Mouse (Mus musculus) embryonic facial prominence, embryonic 11.5 days (tissue): ENCODE data around the gene Defa20. TPM values are rescaled to one million over a fixed set of nuclear protein-coding genes. Genes with fewer than 3 reads are reported as not detected.
"Not testable (repeated sequence)": the region's sequence is repeated elsewhere in the genome, so short reads cannot be mapped to it uniquely, and the experiment has no call there.

Experiments
- ATAC-seq: fragments of 200-750 bp; cut with Nextera tagmentation; replicated peaks from 2 replicates; pipeline ENCODE4 v1.8.0; 2017; ENCODE audit warnings: low read depth; ENCODE audit not compliant: insufficient number of reproducible peaks, low FRiP score, low TSS enrichment
- DNase-seq: peaks from one replicate; pipeline ENCODE4 v3.0.0-alpha.2; 2015; ENCODE audit warnings: low spot score
- H3K27ac ChIP-seq: fragments of 300-500 bp; sonication (generic); replicated peaks from 2 replicates; pipeline ENCODE4 v1.5.1; 2014; ENCODE audit warnings: mild to moderate bottlenecking, low read depth, low read length, control low read depth
- H3K27me3 ChIP-seq: fragments of 300-500 bp; sonication (generic); 2 replicates; pipeline ENCODE4 v1.6.1; 2014; ENCODE audit warnings: mild to moderate bottlenecking, low read length, moderate library complexity, mixed read lengths; ENCODE audit not compliant: control insufficient read depth, insufficient read depth
- H3K36me3 ChIP-seq: fragments of 300-500 bp; sonication (generic); replicated peaks from 2 replicates; pipeline ENCODE4 v1.6.1; 2014; ENCODE audit warnings: low read depth, mild to moderate bottlenecking, low read length, moderate library complexity, mixed read lengths; ENCODE audit not compliant: control insufficient read depth, insufficient read depth
- H3K4me1 ChIP-seq: fragments of 300-500 bp; sonication (generic); 2 replicates; pipeline ENCODE4 v1.6.1; 2014; ENCODE audit warnings: low read length, mixed read lengths; ENCODE audit not compliant: control insufficient read depth, insufficient read depth
- H3K4me2 ChIP-seq: fragments of 300-500 bp; sonication (generic); 2 replicates; pipeline ENCODE4 v1.6.1; 2014; ENCODE audit warnings: low read depth, mild to moderate bottlenecking, control low read depth, low read length, moderate library complexity
- H3K4me3 ChIP-seq: fragments of 300-500 bp; sonication (generic); 2 replicates; pipeline ENCODE4 v1.5.1; 2014; ENCODE audit warnings: low read depth, low read length, control low read depth
- H3K9ac ChIP-seq: fragments of 300-500 bp; sonication (generic); replicated peaks from 2 replicates; pipeline ENCODE4 v1.6.1; 2014; ENCODE audit warnings: mild to moderate bottlenecking, control low read depth, low read length
- H3K9me3 ChIP-seq: fragments of 300-500 bp; sonication (generic); replicated peaks from 2 replicates; pipeline ENCODE4 v1.6.1; 2016; ENCODE audit warnings: mild to moderate bottlenecking, low read length, inconsistent platforms, mixed read lengths; ENCODE audit not compliant: control insufficient read depth
- WGBS: fragments of 180-500 bp; shearing (Covaris S2); extraction: QIAGEN DNeasy Blood & Tissue Kit; methylation state at CpG from one replicate; pipeline ENCODE4 v1.1.7; 2014; 5-methylcytosine and 5-hydroxymethylcytosine counted together
- polyA plus RNA-seq: library from polyadenylated mRNA; unstranded; fragments of >200 nt; fragmentation: Nextera tagmentation; extraction: Ambion mirVana; gene quantifications from 2 replicates; pipeline ENCODE4 v1.2.1, GENCODE M21; 2014

The Defa20 gene
- polyA plus RNA-seq, result not detected in 2 replicates

DNA sequence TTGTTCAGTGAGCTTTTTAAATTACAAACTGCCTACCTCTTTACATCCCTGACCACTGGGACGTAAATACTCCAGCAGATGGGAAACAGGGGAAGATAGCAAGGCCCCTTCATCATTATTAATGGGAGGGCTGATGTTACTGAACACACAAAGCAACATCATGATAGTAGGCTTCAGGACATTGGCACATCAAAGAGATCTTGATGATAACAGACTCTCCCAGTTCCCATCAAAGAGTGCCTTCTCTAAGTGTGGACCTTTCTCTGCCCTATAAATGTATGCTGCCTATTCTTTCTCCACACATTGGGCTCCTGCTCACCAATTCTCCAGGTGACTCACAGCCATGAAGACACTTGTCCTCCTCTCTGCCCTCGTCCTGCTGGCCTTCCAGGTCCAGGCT lies at the start of gene Defa20:
Defa20 (plus strand) TSS at position 301 of the 400 bp plus-strand sequence.
- ATAC-seq, H3K36me3 ChIP-seq, H3K27ac ChIP-seq, H3K4me1 ChIP-seq, H3K27me3 ChIP-seq, H3K9me3 ChIP-seq, H3K9ac ChIP-seq, H3K4me2 ChIP-seq, DNase-seq, H3K4me3 ChIP-seq: not testable (repeated sequence)
- no CpG with 5 or more reads among the region's 2 CpGs for WGBS

DNA sequence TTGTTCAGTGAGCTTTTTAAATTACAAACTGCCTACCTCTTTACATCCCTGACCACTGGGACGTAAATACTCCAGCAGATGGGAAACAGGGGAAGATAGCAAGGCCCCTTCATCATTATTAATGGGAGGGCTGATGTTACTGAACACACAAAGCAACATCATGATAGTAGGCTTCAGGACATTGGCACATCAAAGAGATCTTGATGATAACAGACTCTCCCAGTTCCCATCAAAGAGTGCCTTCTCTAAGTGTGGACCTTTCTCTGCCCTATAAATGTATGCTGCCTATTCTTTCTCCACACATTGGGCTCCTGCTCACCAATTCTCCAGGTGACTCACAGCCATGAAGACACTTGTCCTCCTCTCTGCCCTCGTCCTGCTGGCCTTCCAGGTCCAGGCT lies 19.7 kb downstream of the Defa20 start, which contains the start of gene Defa32:
Defa32 (plus strand) TSS at position 301 of the 400 bp plus-strand sequence.
- not testable (repeated sequence) for H3K27ac ChIP-seq, H3K36me3 ChIP-seq, H3K27me3 ChIP-seq, DNase-seq, H3K4me2 ChIP-seq, H3K4me1 ChIP-seq, H3K9me3 ChIP-seq, ATAC-seq, H3K9ac ChIP-seq, H3K4me3 ChIP-seq
- WGBS, result no CpG with 5 or more reads among the region's 2 CpGs

Other genes starting within 250 kb of the Defa20 start
- gene Defa27, start 193.7 kb upstream of the Defa20 start, polyA plus RNA-seq, result not detected in 2 replicates
- gene Defa29, start 182.2 kb upstream of the Defa20 start, polyA plus RNA-seq, result not detected in 2 replicates
- gene Defa2, start 130.7 kb upstream of the Defa20 start, polyA plus RNA-seq, result not detected in 2 replicates
- gene Defa33, start 117.4 kb upstream of the Defa20 start, polyA plus RNA-seq, result not detected in 2 replicates
- gene Defa36, start 81.8 kb upstream of the Defa20 start, polyA plus RNA-seq, result not detected in 2 replicates
- gene Gm7849, start 52.7 kb upstream of the Defa20 start, polyA plus RNA-seq, result not detected in 2 replicates
- not detected in 2 replicates for gene Defa32, start 19.8 kb downstream of the Defa20 start, polyA plus RNA-seq
- not detected in 2 replicates for gene Defa37, start 56.1 kb downstream of the Defa20 start, polyA plus RNA-seq
- not detected in 2 replicates for gene Defa28, start 73.7 kb downstream of the Defa20 start, polyA plus RNA-seq
- not detected in 2 replicates for gene Gm7861, start 85.2 kb downstream of the Defa20 start, polyA plus RNA-seq
- gene Defa26, start 108.9 kb downstream of the Defa20 start, polyA plus RNA-seq, result not detected in 2 replicates
- gene Defa17, start 146.5 kb downstream of the Defa20 start, polyA plus RNA-seq, result not detected in 2 replicates
- gene Defa34, start 156.5 kb downstream of the Defa20 start, polyA plus RNA-seq, result not detected in 2 replicates
- gene AY761184, start 194.4 kb downstream of the Defa20 start, polyA plus RNA-seq, result not detected in 2 replicates
- gene Defa24, start 225.2 kb downstream of the Defa20 start, polyA plus RNA-seq, result not detected in 2 replicates